Mouse (Mus musculus): ENCODE measurements around the gene Mybph.

Gene Mybph

GRCm38 (mm10) chr1:134193126-134193525 lies at the start of gene Mybph:
Gene Mybph, plus strand, starts transcription at chr1:134193448.
- no peak for DNase-seq (ENCODE audit: low spot score)

GRCm38 (mm10) chr1:134146066-134146465 lies 47.2 kb upstream of the Mybph start:
- peak; percentile 8 for DNase-seq (ENCODE audit: low spot score)

DNA sequence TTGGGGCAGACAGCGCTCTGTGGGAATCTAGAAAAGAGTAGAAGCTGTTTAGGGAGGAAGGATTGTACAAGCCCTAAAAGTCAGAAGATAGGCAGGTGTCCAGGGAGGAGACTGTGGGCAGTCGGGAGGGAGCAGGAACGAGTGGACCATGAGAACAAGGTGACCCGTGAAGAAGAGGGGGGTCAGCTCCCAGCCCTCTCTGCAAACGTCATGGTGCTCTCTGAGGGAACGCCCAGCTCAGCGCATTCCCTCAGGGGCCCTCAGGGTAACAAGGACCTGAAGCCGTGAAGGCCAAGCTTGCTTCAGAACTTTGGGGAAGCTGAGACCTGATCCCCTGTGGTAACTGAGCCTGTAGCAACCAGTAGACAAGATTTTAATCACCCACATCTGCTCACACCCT lies 43.2 kb upstream of the Mybph start:
- DNase-seq (ENCODE audit: low spot score), result no peak

DNA sequence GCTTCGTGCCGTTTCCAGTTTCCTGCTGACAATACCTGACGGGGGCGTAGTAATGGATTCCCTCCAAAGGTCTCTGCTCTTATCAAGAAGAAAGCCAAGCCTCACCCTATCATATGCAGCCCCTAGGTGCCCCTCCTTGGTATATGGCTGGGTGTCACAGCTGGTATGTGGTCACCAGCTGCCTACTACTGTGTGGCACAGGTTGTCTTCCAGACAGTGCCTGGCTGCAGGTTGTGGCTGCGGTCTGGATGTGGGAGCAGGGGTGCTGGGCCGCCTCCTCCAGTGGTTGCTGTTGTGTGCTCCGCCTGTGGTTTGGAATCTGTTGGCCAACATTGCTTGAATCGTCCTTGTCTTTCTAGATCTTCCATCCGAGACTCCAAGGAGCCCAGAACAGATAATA lies 42.5 kb upstream of the Mybph start:
- DNase-seq (ENCODE audit: low spot score), result no peak

DNA sequence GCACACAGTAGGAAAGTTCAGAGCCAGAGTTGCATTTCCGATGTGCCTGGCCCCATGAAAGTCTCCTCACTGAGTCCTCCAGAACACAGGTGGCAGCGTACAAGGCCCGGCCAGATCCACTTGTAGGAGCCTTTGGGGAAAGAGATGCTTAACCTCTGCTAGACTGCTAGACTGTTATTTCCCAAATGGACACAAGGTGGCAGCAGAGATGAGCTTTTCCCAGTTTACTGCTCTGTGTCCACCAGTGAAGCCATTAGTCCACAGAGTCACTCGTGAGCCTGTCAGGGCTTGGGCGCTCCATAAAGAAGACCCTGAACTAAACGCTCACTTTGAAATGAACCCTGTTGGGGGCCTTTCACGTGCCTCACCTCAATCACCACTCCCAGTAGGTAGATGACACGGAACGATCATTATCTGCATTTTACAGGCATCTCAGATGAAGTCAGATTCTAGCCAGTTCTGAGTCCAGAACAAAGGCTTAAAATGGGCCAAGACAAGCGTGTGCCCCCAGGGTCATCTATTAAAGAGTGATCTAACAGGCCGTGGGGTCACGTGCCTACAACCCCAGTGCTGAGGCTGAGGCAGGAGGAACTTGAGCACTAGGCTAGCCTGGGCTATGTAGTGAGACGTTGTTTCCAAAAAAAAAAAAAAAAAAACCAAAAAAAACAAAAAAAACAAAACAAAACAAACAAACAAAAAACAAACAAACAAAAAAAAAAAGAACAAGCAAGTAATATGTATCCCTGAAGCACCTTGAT lies 41.4 kb upstream of the Mybph start:
- DNase-seq (ENCODE audit: low spot score), result peak; percentile 77

DNA sequence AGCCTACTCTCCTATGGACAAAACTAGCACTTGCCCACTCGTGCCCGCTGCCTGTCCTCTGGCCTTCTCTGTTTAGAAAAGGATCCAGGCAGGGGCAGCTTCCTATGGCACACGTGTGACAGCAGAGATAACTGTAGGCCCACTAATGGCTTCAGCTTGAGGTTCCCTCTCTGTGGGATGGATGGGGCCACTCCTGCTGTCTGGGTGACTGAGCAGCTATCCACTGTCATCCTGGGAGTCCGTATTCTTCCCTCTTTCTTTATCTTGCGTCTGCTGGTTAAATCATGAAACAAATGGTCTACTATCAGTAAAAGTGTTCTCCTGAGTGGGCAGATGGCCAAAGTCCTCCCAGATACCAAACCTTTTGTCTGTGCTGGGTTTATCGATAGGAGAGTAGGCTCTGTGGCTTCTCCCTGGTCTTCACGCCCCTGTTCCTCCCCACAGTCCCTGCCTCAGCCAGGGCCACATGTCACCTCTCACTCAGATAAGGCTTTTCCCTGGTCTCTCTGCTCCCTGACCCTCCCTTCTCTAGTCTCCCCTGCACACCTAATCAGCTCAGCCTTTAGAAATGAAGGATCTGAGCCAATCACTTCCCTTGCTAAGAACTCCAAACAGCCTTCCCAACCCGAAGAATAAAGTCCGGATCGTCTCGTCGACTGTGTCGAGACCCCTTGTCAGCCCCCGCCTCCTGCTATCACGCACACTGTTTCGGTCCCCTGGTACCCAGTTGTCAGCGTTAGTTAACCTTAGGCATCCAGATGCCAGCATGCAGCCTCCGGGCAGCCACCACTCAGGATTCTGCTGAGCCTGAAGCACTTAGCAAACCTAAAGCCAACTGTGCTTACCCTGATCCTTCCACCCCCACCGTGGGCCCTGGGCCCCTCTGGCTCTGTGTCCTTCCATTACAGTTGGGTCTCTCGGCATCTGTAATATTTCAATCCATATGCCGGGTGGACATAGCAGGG lies 40.3 kb upstream of the Mybph start:
- DNase-seq (ENCODE audit: low spot score), result no peak

DNA sequence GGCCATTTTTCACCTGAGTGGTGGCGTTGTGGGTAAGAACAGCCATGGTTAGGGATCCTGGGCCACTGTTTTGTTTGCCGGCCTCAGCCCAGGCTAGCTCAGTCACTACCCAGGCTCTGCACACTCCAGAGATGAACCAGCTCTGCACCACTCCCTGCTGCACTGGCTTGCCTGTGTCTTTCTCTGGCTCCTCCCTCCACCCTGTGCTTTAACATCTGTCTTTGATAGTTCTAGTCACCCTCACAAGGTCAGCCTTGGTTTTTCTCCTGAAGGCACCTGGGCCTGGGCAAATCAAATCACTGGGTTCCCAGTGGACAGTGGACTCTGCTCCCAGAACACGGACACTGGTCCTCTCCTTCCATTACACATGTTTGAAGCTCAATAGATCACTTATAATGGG lies 39.1 kb upstream of the Mybph start:
- DNase-seq (ENCODE audit: low spot score), result no peak

GRCm38 (mm10) chr1:134154655-134155054 lies 38.6 kb upstream of the Mybph start:
- no peak for DNase-seq (ENCODE audit: low spot score)

- no peak for DNase-seq (ENCODE audit: low spot score)
Observed at GRCm38 (mm10) chr1:134160404-134160803, 32.8 kb upstream of the Mybph start.

DNA sequence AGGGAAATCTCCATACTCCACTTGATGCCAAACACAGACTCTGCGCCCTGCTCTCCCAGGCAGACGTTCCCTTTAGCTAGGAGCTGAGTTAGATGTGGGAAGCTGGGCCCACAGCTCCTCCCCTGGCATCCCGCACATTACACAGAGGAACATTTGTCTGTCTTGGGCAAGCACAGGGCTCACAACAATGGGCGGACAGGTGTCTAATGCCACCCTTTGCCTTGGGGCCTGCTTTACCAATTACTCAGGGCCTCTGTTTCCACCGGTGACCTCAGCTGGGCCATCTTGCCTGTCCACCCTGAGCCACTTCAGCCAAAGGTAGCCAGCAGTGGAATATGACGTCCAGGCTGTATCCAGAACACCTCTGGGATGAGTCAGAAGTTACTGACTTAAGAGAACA lies 31.8 kb upstream of the Mybph start:
- no peak for DNase-seq (ENCODE audit: low spot score)

DNA sequence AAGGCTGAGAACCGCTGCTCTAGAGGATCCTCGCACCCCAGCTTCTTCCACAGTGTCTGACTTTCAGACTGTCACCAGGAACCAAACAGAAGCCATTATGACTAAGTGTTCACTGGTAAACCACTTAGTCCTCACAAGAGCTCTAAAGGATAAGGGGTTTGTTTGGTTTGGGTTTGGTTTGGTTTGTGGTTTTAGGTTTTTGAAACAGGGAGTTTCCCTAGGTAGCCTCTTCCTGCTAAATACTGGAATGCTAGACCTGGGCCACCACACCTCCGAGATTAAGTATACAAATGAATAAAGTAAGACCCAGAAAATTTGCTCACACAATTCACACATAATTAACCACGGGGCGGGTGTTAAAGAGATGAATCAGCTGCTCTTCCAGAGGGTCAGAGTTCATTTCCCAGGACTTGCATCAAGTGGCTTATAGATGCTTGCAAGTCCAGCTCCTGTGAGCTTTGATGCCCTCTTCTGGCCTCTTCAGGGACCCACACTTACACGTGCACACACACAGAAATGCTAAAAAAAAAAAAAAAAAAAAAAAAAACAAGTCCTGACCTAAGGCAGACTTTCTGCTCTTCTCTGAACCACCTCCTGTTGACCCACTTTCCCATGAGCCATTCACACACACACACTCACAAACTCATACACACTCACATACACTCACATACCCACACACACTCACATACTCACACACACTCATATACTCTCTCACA lies 30.6 kb upstream of the Mybph start:
- no peak for DNase-seq (ENCODE audit: low spot score)

DNA sequence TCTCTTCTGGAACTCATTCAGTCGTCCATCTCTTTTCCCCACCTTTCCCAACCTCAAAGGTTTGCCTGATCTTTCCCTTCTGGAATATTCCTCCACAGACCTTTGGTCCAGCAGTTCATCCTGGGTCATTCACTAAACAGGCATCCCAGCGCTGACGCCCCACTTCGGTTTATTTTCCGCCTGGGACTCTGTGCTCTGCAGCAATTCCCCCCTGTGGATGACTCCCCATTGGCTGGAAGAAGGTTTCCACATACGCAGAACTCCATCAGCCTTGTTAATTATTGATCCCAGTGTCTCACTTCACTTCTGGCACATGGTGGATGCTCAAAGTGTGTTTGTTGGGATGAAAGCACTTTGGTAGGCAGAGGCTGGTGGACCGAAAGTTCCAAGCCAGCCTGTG lies 29.8 kb upstream of the Mybph start:
- DNase-seq (ENCODE audit: low spot score), result no peak

- no peak for DNase-seq (ENCODE audit: low spot score)
Observed at GRCm38 (mm10) chr1:134164454-134164853, 28.8 kb upstream of the Mybph start.

- no peak for DNase-seq (ENCODE audit: low spot score)
Observed at GRCm38 (mm10) chr1:134166547-134166946, 26.7 kb upstream of the Mybph start.

- no peak for DNase-seq (ENCODE audit: low spot score)
Observed at GRCm38 (mm10) chr1:134167416-134168305, 25.6 kb upstream of the Mybph start.

GRCm38 (mm10) chr1:134168567-134168966 lies 24.7 kb upstream of the Mybph start:
- DNase-seq (ENCODE audit: low spot score), result no peak

DNA sequence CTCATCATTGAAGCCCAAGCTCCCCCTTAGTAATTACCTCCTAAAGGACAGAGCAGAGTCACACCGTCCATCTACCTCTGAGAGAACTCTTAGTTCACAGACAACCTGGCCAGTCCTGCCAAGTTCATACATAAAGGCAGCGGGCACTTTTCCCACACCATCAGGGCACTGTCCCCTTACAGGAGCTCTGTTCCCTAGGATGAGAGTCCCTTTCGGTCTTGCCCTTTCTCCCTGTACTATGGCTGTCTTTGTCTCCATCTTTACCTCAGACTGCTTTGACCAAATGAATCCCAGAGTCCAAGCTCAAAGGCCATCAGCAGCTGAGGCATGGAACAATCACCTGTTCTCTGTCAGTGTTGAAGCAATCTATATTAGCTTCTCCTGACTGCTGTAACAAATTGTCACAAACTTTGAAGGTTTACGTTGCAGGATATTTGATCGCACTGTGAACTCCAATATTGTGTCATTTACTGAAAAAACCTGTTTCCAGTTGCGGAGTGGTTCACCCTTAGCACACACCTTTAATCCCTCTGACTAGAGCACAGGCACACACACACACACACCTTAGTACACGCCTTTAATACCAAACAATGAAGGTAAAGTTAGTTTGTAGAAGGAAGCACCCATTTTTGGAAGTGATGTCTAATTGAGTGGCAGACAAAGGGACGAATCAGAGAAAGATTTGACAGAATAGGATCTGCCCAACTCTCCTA lies 24.1 kb upstream of the Mybph start:
- DNase-seq (ENCODE audit: low spot score), result no peak

DNA sequence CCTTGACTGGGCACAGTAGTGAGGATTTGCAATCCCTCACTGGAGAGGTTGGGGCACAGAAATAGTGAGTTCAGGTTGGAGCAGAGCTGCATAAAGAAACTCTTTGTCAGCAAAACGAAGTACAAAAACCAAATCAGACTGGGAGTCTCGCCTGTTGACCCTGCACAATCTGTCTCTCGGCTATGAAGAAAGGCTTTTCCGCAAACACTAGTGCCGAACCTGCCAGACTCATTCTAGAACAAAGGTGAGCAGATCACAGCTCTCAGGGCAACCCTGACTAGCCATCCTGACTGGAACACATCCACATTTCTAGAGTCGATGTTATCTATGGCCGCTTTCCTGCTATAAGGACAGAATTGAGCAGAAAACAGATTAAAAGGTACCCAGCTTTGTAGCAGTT lies 20.2 kb upstream of the Mybph start:
- DNase-seq (ENCODE audit: low spot score), result no peak

DNA sequence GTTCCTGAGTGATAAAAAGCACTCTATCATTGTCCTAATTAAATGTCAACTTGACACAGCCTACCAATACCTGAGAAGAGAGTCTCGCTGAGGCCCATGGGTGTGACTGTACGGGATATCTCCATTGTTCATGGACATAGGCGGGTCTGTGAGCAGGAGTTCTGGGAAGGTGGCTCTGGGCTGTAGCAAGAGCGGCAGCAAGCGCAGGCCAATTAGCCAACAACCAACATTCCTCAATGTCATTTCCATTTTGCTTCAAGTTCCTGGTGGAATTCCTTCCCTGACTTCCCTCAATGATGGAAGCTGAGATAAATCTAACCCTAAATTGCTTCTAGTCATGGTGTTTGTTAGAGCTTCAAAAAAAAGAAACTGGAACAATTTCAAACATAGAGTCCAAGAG lies 15.3 kb upstream of the Mybph start:
- no peak for DNase-seq (ENCODE audit: low spot score)

- DNase-seq (ENCODE audit: low spot score), result no peak
Observed at GRCm38 (mm10) chr1:134182025-134182424, 11.2 kb upstream of the Mybph start, which contains the start of gene Chil1. Gene Chil1, plus strand, starts transcription at chr1:134182176.

DNA sequence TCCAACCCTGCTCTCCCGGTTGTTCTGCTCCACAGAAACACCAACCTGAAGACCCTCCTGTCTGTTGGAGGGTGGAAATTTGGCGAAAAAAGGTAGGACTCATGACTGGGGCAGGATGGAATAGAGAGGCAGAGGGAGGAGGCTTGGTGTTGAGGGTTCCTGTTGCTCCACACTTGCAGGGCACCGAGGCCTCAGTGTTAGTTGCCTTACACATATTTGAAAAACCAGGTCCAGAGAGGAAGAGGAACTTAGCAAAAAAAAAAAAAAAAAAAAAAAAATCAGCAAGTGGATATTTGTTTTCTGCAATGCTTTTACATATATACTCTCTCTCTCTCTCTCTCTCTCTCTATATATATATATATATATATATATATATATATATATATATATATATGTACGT lies 9.2 kb upstream of the Mybph start:
- DNase-seq (ENCODE audit: low spot score), result no peak
